Mouse (Mus musculus) adrenal gland, adult 2 months (tissue): ENCODE measurements at regions not wholly inside any gene's neighbourhood (a gene's known extent, or its start where the extent isn't known, plus 50 kb on each side); places are given as distances from the start of the nearest gene placed in this dataset.

ENCODE experiments used
- DNase-seq: peaks from one replicate; pipeline ENCODE4 v3.0.0; 2021

DNA sequence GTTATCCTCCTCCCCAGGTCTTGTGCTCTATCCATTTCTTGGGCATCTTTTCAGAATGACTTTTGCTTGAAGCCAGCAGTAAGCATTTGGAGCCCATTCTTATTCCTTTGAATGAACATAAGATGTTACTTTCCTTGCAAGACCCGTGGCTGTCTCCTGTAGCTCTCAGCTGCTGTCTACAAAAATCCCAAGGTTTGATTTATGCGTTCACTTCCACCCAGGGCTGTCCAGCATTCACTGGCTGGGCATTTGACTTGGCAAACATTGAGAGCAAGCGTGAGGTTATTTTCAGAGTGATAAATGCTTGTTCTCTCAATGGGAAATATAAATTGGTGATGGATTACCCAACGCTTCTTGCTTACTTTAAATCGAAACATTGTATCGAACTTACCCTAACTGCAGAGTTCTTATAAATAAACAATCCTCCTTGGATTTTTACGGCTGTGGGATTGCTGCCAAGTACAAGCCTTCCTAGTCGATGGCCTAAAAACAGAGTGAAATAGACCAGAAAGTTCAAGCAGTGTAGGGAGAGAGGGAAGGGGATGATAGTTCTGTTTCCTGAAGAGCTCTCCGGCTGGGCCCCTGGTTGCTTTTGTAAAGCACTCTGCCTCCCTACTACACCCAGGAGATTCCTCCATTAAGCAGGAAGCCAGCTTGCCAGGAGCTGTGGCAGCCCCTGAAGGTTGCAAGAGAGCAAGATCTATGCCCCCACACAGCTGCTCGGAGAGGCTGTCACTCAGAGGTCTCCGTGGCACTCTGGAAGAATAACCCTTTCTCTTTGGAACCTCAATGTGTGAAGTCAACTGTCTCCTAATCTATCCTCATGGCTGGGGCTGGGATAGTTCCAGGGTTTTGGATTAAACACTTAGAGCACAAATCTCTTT, 210.1 kb downstream of the Mex3b start:
- DNase-seq: no peak

DNA sequence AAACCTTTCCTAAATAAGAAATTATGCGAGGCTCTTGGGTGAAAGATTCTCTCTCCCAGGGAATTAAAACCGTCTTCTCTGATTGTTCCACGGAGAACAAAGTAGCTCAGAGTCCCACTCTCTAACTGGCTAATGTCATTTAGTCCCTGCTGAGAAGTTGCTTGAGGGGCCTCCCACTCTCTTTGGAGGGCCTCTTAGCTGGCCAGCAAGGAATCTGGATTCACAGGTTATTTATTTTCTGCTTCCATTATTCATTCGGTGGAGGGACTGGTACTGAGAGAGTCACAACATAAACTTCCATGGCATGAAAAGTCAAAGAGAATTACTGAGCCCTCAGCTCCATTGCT, 210.8 kb downstream of the Mex3b start:
- DNase-seq: no peak

GRCm38 (mm10) chr7:83078695-83079094, 211.6 kb downstream of the Mex3b start:
- DNase-seq: no peak

GRCm38 (mm10) chr7:83079842-83080241, 212.7 kb downstream of the Mex3b start:
- no peak for DNase-seq

DNA sequence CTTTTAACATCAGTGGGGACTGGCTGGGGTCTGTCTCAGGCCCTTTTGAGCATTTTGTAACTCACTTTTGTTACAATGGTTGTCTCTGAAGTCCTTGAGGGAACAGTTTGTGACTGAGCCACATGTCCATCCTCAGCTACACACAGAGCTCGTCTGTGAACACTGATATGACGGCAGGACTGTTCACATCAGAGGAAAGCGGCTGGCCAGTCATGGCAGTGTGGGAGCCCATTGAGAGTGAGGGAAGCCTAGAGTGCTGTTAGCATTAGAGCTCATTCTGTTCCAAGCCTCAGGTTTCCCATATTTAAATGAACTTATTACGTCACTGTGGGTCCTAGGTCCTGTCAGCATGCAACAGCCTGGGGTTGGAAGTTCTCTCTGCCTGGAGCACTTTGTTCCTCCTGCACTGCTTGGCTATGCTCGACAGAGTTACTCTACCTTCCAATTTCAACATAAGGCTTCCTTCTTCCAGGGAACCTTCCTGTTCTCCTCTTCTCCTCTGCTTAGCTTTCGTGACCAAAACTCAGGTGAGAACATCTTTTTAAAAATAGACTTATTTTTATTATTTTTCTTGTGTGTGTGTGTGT, 217.5 kb downstream of the Mex3b start:
- no peak for DNase-seq

GRCm38 (mm10) chr7:83085547-83086158, 218.5 kb downstream of the Mex3b start:
- no peak for DNase-seq

DNA sequence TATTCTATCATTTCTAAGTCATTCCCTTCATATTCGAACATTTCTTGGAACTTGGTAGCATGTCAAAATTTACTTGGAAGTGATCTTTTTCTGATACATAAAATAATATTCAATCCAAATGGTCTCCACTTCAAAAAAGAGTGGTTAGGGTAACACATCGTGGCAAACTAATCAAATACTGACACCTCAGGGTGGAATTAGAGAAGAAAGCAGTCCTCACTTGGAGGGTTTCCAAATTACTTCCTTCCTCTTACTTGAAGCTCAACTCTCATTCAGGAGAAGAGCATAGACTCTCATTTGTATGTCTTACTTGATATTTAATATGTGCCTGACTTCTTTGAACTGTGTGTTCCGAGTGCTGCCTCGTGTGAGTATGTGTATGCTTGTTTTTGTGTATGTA, 220.3 kb downstream of the Mex3b start:
- no peak for DNase-seq

DNA sequence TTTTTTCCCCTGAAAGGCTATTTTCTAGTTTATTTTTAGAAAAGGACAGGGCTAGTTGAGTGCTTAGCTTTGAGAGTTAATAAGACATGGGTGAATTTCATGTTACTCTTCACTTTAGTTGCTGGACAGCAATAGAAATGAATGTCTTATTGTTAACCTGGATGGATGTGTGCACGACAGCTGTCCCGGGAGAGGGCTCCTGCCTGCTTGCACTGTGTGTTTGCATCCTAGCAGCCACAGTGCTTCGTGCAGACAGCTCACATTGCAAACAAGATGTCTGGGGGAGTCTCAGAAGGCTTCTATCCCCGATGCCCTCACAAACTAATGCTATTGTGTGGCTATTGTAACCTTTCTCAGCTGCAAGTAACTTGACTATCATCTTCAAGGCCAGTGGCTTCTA, 221.0 kb downstream of the Mex3b start:
- DNase-seq: no peak

- peak; percentile 7 for DNase-seq
Measured at GRCm38 (mm10) chr7:83089330-83089982, 222.3 kb downstream of the Mex3b start.

GRCm38 (mm10) chr7:83093923-83094355, 226.8 kb downstream of the Mex3b start:
- DNase-seq: no peak

DNA sequence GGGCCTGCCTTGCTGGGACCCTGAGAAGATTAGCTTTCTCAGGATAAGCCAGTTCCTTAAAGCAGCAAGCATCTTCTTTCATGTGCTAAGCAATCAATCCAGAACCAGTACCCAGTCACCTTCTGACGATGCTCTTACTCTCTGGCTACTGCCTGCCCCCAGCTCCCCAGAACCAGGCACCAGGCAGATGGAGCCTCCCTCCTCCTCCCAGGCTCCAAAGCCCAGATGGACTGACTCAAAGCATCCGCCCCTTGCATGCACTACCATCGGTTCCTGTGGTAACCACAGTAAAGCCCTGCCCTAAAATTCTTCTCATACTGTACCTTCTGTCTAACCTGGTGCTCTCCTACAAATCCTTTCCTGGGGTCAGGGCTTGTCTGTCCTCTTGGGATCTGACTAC, 227.8 kb downstream of the Mex3b start:
- DNase-seq: no peak

- no peak for DNase-seq
Measured at GRCm38 (mm10) chr7:83095593-83095992, 228.5 kb downstream of the Mex3b start.

GRCm38 (mm10) chr7:83104426-83104825, 237.3 kb downstream of the Mex3b start:
- DNase-seq: no peak

- no peak for DNase-seq
Measured at GRCm38 (mm10) chr7:83105672-83106071, 238.5 kb downstream of the Mex3b start.

DNA sequence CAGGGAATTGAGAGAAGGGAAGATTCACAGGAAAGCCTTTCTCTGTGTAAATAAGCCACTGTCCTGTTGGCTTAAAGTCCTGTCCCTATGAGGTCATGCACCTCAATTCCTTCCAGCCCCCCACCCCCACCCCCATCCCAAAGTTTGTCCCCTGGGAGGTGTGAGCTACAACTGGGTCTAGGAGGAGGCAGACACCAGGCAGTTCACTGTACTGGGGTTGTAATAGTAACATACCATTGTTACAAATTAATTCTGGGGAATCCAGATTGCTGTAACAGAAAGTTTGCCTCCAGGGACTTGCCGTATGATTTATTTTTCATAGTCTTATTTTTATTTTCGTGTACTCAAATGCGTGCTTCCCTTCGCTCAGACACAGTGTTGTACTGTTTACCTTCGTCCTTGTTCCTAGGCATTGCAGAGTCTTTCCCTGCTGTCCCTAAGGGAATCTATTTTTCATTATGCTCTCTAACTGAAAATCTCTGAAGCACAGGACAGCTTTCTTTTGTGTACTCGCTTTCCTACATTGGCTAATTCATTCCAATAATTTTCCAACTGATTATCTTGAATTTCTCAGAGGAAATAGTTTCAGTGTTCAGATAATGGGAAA, 244.2 kb downstream of the Mex3b start:
- no peak for DNase-seq

GRCm38 (mm10) chr7:83116487-83116886, 249.4 kb downstream of the Mex3b start:
- DNase-seq: no peak

GRCm38 (mm10) chr7:83117065-83117464, 249.9 kb downstream of the Mex3b start:
- DNase-seq: no peak

- DNase-seq: no peak
Measured at GRCm38 (mm10) chr7:83126196-83126595, 259.1 kb downstream of the Mex3b start.

GRCm38 (mm10) chr7:83140216-83140615, 273.1 kb downstream of the Mex3b start:
- DNase-seq: no peak

DNA sequence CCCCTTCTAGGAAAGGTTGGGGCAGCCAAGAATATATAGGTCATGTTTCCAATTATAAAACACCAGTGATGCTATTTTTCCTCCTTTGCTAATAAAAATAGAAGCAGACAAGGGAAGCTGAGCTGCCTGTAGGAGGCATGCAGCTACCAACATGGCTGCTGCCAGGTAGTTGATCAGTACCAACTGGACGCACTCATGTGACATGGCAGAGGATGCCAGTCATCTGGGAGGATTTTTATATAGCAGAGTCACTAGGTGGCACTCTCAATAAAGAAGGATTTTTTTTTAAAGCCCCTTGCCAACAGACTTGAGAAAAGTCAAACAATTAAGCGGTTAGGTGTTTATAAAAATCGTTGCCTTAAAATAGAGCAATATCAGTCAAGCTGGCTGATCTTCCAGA, 273.5 kb downstream of the Mex3b start:
- DNase-seq: no peak

GRCm38 (mm10) chr7:83144018-83144417, 276.9 kb downstream of the Mex3b start:
- DNase-seq: no peak

DNA sequence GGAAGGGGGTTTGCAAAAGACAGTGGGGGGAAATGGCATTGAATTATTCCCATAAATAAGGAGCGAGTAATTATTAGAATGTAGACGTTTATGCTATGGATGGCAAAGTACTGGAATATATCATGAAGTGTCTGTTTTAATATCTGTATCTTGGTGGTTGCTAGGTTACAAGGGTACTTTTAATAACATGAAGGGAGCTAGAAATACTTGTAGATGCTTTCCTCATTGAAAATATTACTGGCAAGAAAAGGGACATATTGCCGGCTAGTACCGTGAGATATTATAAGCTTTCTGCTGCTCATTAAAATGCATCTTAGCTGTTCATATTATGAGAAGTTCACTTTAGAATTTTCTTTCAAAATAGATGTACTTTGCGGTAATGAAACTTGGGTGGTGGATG, 278.4 kb downstream of the Mex3b start:
- DNase-seq: no peak
